Mouse (Mus musculus): ENCODE measurements around the gene Myo5c. TPM values are rescaled to one million over a fixed set of nuclear protein-coding genes. Genes with fewer than 3 reads are reported as not detected.

Myo5c gene
- 1 to 10 TPM; 1.7 to 2.1 (median 1.9) TPM for total RNA-seq (2022)

DNA sequence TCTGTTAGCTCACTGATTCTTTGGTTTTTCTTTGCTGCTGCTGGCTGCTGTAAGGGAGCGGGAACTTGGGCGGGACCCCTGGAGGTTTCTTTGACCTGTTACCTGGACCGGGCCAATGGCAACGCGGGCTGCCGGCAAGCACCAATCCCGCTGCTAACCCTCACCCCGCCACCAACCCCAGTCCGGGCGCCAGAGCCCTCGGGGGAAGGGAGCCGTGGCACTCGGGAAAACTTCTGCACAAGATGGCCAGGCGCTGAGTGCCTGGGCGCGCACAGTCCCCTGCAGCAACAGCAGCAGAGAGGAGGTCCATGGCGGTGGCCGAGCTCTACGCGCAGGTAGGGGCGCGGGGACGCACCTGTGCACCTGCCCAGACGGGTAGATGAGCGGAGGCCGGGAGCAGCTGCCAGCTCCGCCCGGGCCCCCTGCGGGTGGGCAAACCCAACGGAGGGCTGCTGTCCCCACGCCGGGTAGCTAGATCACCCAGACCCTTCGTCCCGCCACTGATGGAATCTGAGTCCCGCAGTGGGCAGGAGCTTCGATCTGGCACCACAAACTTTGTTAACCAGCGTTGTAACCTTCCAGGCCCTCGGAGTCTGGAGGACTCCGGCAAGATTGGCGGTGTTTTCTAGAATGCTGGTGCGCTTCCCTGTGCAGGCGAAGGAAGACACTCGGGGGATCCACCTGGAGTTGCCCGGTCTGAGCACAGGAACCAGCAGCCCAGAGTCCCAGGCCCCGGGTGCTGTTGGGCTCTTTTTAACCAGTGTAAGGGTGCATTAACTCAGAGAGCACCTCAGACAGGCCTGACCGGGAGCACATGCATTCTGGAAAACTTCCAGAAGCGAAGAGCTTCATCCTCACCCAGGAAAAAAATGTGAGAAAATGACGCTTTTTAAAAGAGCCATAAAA lies at the start of gene Myo5c:
TSS of gene Myo5c (plus strand) at position 180 of the 906 bp plus-strand sequence.
- no peak for DNase-seq (ENCODE audit: low spot score in 2 of 2)

GRCm38 (mm10) chr9:75187646-75188260 lies 44.1 kb upstream of the Myo5c start:
- DNase-seq (ENCODE audit: low spot score in 2 of 2): no peak

DNA sequence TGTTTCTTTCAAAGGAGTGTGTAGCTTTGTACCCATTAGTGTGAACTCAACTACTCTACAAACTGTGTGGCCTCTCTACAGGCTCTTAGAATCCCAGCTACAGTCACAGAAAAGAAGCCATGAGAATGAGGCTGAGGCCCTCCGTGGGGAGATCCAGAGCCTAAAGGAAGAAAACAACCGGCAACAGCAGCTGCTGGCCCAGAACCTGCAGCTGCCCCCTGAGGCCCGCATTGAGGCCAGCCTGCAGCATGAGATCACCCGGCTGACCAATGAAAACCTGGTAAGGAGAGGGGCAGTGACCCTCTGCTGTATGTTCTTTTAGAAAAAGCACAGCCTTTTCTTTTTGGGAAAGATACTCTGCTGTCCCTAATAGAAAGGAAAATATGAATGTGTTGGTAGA lies 38.0 kb upstream of the Myo5c start:
- DNase-seq (ENCODE audit: low spot score in 2 of 2): no peak

DNA sequence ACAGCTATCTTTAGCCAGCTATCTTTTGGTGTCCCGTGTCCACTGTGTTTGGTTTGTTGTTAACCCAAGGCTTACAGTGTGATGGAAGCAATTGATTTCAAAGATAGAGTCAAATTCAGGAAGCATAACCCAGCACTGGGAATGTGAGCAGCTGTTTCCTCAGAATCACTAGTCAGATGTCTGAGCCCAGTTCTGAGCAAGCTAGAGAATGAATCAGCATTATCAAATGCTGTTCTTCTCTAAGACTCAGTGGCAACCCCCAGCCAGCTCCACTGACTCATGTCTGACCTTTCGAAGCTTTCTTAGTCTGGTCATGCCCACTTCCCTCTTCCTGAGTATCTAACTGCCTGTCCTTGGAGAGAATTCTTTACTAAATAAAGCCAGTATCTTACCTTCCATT lies 35.5 kb upstream of the Myo5c start:
- DNase-seq (ENCODE audit: low spot score in 2 of 2): peak; percentile 46 to 51

DNA sequence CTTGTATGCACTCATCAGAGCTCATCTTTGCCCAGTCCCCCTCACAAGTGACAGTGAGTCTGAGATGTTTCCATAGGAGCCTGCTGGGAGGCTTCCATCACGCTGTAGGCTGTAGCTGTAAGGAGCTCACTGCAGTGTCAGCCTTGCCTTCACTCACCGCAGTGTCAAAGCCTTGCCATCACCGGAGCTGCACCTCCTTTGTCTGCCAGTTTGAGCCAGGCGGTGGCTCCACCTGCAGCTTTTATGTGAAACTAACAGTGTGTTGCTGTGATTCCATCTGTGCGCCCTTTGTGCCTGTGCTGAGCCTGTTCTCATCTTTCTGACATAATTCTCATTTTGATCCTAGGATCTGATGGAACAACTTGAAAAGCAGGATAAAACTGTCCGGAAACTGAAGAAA lies 34.5 kb upstream of the Myo5c start:
- peak in 1 of 2 experiments; percentile 37 for DNase-seq (ENCODE audit: low spot score in 2 of 2)

GRCm38 (mm10) chr9:75201506-75201905 lies 30.3 kb upstream of the Myo5c start:
- no peak for DNase-seq (ENCODE audit: low spot score in 2 of 2)

GRCm38 (mm10) chr9:75202036-75202435 lies 29.8 kb upstream of the Myo5c start:
- no peak for DNase-seq (ENCODE audit: low spot score in 2 of 2)

DNA sequence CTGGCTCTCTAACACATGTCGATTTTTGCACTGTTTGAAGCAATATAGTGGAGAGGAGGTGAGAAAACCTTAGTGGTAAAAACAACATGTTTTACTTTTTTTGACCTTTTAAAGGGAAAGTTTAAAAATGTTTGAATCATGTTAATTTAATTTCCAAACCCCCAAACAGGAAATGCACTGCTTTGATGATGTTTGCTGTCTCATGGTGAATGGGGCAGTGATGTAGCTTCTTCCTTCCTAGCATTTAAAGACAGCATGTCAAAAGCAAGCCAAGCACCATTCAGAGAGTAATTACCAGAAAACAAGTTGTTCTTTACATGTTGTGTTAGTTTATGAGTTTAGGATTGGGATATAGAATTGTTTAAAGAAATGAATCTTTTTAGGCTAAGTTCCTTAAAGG lies 22.6 kb upstream of the Myo5c start:
- DNase-seq (ENCODE audit: low spot score in 2 of 2): no peak

- DNase-seq (ENCODE audit: low spot score in 2 of 2): no peak
Measured at GRCm38 (mm10) chr9:75210269-75210668, 21.6 kb upstream of the Myo5c start.

DNA sequence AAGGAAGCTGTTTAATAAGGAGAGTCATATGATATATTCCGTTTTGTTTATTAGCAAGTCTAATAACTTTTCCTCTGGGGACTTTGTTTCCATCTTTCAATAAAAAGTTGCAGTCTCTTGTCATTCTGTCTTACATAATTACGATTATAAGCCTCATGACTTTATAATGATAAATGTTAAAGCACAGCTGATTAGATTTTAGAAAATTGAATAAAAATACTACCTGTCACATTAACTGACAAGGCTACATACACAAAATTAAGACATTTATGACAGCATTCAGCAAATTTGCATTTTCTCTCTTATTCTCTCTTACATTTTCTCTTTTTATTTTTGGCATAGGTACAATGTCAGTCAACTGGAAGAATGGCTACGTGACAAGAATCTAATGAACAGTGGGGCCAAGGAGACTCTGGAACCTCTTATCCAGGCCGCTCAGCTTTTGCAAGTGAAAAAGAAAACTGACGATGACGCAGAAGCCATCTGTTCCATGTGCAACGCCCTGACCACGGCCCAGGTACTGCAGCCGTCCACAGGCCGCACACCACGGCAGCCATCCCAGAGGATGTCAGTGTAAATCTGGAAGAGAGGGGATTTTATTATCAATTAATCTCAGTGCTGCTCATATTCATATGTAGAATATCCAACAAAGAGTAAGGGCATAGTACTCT lies 16.9 kb upstream of the Myo5c start:
- no peak for DNase-seq (ENCODE audit: low spot score in 2 of 2)

- no peak for DNase-seq (ENCODE audit: low spot score in 2 of 2)
Measured at GRCm38 (mm10) chr9:75219942-75220341, 11.9 kb upstream of the Myo5c start.

DNA sequence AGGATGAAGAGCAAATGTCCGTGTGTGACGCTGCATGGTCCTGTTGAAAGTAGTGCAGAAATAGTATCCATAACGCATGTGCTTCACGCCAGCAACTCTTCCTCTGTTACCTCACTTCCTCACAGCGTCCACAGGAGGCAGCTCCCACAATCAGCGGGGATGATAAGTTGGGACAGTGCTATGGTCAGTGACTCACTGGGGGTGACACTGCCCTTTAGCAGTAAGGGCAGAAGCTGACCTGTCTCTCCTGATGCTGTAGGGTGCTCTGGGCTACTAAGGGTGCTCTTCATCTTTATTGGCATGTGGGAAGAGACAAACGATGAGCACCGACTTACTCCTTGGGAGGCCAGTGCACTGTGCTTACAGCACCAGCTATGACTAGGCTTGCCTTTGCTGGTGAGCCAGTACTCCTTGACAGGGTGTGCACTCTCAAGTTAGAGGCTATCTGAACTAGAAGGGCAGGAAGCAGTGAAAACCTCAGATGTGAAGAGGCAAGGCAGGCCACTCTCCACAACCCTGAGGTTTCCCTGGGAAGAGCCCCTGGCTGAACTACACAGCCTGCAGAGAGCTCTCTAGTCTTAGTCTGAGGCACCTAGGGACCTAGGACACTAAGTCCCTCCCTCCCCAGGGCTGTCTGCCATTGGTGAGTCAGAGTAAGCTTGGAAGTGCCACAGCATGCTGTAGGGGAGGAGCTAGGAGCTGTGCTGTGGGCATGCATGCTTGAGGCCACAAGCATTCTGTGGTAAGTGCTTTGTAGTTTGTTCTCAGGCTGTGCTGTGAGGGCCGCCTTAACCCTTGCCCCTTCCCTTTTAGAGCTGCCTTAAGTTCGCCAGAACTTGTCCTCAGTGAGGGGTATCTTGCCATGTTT lies 10.2 kb upstream of the Myo5c start:
- no peak for DNase-seq (ENCODE audit: low spot score in 2 of 2)

GRCm38 (mm10) chr9:75232860-75233259 lies 1.0 kb downstream of the Myo5c start:
- DNase-seq (ENCODE audit: low spot score in 2 of 2): no peak

DNA sequence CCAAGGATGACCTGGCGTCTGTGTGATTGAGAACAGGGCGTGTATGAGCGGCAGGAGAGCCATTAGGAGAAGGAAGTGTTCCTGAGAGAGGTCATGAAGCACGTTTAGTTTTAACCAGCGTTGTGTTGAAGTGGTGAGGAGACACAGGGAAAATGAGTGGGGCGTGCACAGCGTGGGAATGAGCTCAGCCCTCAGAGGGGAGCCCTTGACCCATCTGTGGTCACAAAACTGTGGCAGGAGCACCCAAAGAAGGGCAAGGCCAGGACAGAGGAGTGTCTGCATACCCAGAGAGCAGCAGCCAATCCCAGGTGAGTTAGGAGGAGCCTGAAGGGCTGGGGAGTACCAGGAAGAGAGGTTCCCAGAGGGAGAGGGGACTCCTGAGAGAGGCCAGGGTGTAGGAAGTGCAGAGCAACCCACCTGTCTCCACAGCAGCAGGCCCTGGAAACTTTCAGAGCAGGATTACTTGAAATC lies 2.5 kb downstream of the Myo5c start:
- no peak for DNase-seq (ENCODE audit: low spot score in 2 of 2)

GRCm38 (mm10) chr9:75234983-75235627 lies 3.3 kb downstream of the Myo5c start:
- no peak for DNase-seq (ENCODE audit: low spot score in 2 of 2)

DNA sequence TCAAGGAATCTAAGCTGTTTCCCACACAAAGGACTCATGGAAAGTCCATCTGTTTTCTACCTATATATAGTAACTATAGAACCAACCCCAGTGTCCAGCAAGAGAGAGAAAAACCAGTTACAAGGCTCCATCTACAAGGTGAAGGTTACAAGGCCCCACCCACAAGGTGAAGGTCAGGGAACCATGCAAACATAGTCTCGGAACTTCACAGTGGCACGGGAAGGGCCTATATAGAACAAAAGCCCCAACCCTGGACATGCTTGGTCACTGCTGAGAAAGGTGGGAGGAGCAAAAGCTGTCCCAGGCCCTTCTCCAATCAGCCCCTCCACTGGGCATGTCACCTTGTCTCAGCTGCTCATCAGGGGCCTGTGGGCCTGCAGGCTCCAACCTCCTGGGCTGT lies 3.9 kb downstream of the Myo5c start:
- DNase-seq (ENCODE audit: low spot score in 2 of 2): no peak

DNA sequence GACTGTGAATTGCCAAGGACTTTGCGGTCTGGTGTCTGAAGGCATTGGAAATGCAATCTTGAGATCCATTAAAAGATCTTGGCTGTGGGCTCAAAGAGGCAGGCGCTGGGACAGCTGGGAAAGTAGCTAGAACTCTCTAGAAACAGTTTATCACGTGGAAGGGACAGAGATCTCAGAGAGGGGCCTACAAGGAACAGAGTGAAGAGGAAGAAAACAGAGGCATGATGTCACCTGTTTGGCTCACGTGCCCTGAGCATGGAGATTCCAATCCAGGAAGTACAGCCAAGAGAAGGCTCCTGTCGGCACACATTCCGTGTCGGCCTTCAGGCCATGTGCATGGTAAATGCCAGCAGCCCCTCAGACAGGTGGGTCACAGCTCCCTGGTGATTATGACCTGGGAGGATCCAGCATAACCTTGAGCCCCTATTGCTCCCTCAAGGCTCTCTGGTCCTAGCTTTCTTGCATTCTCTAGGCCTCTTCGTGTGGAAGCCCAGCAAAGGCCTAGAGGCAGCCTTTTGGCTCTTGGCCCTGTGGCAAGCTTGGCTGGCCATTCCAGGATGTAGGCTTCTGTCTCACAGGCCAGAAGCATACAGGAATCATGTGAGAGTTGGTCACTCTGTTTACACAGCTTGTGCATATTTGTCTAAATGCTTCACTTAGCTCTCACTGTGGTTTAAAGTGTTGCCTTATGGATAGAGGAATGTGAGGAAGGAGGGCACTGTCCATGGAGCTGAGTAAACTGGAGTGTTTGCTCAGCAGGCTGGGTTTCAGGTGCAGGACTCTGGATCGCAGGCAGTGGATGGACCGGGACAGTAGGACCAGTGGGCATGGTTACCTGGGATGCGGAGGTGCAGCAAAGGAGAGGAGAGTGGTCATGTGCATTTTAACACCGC lies 4.8 kb downstream of the Myo5c start:
- no peak for DNase-seq (ENCODE audit: low spot score in 2 of 2)

- DNase-seq (ENCODE audit: low spot score in 2 of 2): no peak
Measured at GRCm38 (mm10) chr9:75238179-75238578, 6.4 kb downstream of the Myo5c start.

- DNase-seq (ENCODE audit: low spot score in 2 of 2): no peak
Measured at GRCm38 (mm10) chr9:75243052-75243451, 11.2 kb downstream of the Myo5c start.

All from layer of hippocampus, adult 8-10 months (tissue).